Mouse (Mus musculus) gastrocnemius, adult 2 months (tissue): Measurements from ENCODE around the gene Terb1. TPM values are rescaled to one million over a fixed set of nuclear protein-coding genes. Genes with fewer than 3 reads are reported as not detected.

Experiments used
- DNase-seq: peaks from one replicate; pipeline ENCODE4 v3.0.0; 2022
- H3K27ac ChIP-seq: fragments of 200-600 bp; 2 replicates; pipeline ENCODE4 v1.8.1; 2022; ENCODE audit warnings: mild to moderate bottlenecking
- H3K4me3 ChIP-seq: fragments of 200-600 bp; 2 replicates; pipeline ENCODE4 v1.8.1; 2022; ENCODE audit warnings: mild to moderate bottlenecking, moderate library complexity
- CTCF ChIP-seq: fragments of 200-600 bp; IDR thresholded peaks from 2 replicates; pipeline ENCODE4 v1.8.1; 2022; ENCODE audit warnings: antibody characterized with exemption, mild to moderate bottlenecking, moderate library complexity
- intact Hi-C: fragments of 180-260 bp; cut with DNase I; formaldehyde crosslinking; loops from one replicate; pipeline ENCODE4 v1.15.1; 2025
- total RNA-seq, 2 experiments: library from RNA; stranded (reverse); gene quantifications; 2 replicates each; pipeline ENCODE4 v1.2.3; 2021

Gene Terb1
- total RNA-seq, 2 experiments from 2014 or later = not detected

DNA sequence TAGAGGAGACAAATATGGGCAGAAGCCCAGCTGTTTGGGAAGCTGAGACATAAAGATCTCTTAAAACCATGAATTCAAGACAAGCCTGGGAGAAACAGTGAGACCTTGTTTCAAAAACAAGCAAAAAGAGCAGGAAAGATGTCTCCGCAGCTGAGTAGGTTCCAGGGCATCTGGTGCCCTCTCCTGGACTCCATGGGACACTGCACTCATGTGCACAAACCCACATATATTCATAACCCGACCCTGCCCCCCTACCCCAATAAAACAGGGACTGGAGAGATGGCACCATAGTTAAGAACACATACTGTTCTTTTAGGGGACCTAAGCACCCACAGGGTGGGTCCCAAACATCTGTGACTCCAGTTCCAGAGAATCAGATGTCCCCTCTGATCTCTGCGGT lies 106.1 kb downstream of the Terb1 start:
- peak; percentile 63 for TF ChIP-seq CTCF
- intact Hi-C loops = loop anchor here (2.0 kb wide), 1 partner anchor 59 kb away; no protein-coding TSS in a partner anchor
- Histone ChIP-seq H3K27ac (no peak overlapping the region), H3K4me3 (no peak overlapping the region)
- DNase-seq = no peak

Other genes starting within 250 kb of the Terb1 start
- not detected for gene Cmtm2a, start 216.7 kb downstream of the Terb1 start, total RNA-seq
- not detected for gene Gm45711, start 199.8 kb downstream of the Terb1 start, total RNA-seq
- not detected for gene Cmtm1, start 199.8 kb downstream of the Terb1 start, total RNA-seq
- gene Gm11020, start 188.3 kb downstream of the Terb1 start, total RNA-seq = not detected
- gene Cmtm2b, start 187.7 kb downstream of the Terb1 start, total RNA-seq = not detected
- gene Cmtm3, start 170.5 kb downstream of the Terb1 start, total RNA-seq = 1 to 10 TPM; 3.5 to 8.5 TPM
- gene Cmtm4, start 114.1 kb downstream of the Terb1 start, total RNA-seq = 1 to 10 TPM; 3.9 to 5.7 TPM
- gene Dync1li2, start 66.9 kb downstream of the Terb1 start, total RNA-seq = 100 to 1,000 TPM in 1 of 2 experiments, 10 to 100 TPM in 1; 99.8 to 100 TPM
- 10 to 100 TPM; 26.1 to 28.3 TPM for gene Nae1, start 24.7 kb upstream of the Terb1 start, total RNA-seq
- under 1 TPM; 0.98 to 0.99 TPM for gene Car7, start 24.8 kb upstream of the Terb1 start, total RNA-seq
- gene Pdp2, start 81.5 kb upstream of the Terb1 start, total RNA-seq = 1 to 10 TPM; 4.0 to 4.6 TPM
- not detected for gene Cdh16, start 114.5 kb upstream of the Terb1 start, total RNA-seq
- gene Rrad, start 121.4 kb upstream of the Terb1 start, total RNA-seq = 1 to 10 TPM; 2.8 to 3.1 TPM
- gene Ciao2b, start 132.1 kb upstream of the Terb1 start, total RNA-seq = 10 to 100 TPM; 33.8 to 42.3 TPM
- not detected for gene Ces2a, start 224.1 kb upstream of the Terb1 start, total RNA-seq